In genomic region chr15:78239453-78239852, GRCm38 (mm10) we compare ENCODE assay signal across 9 mouse cellular contexts. TPM values are rescaled to one million over a fixed set of nuclear protein-coding genes. Genes with fewer than 3 reads are reported as not detected.
DNase-seq lines count a peak whose midpoint lies in the region; ATAC-seq and TF ChIP-seq lines count a peak whose summit lies in the region.
"Had no signal": no experiment of that assay in that cellular context is flagged by ENCODE, and none has a peak within 500 bp of the region (broad histone marks: within the 10 kb centered on the region; RNA-seq: fewer than 3 reads in every experiment).

No protein-coding gene starts in this region.

- H3K36me3 ChIP-seq in liver, adult 2 months (ENCODE audit: control insufficient read depth, insufficient read depth, low read length), result no peaks in the 10 kb centered on the region
- H3K36me3 ChIP-seq in liver, embryonic 11.5 days (ENCODE audit: control insufficient read depth, insufficient read depth, low read length), result no peaks in the 10 kb centered on the region
- H3K36me3 ChIP-seq in limb, embryonic 11.5 days (ENCODE audit: control insufficient read depth, insufficient read depth, low read length), result no peaks in the 10 kb centered on the region
- H3K36me3 ChIP-seq: heart, embryonic 15.5 days had no signal

- H3K9me3 ChIP-seq in liver, embryonic 11.5 days (ENCODE audit: control insufficient read depth, low read length), result no peaks in the 10 kb centered on the region
- H3K9me3 ChIP-seq in limb, embryonic 11.5 days (ENCODE audit: control insufficient read depth, low read length), result no peaks in the 10 kb centered on the region
- H3K9me3 ChIP-seq: heart, embryonic 15.5 days had no signal

- no peak overlapping the region for H3K9ac ChIP-seq in liver, adult 2 months (ENCODE audit: low read depth, low read length)
- no peak overlapping the region for H3K9ac ChIP-seq in liver, embryonic 11.5 days (ENCODE audit: low read depth, low read length)
- no peak overlapping the region for H3K9ac ChIP-seq in limb, embryonic 11.5 days (ENCODE audit: low read length)
- H3K9ac ChIP-seq: heart, embryonic 15.5 days had no signal

- no peak overlapping the region for H3K4me3 ChIP-seq in liver, adult 2 months (ENCODE audit: insufficient read depth, low read depth, low read length)
- no peak overlapping the region for H3K4me3 ChIP-seq in liver, embryonic 11.5 days (ENCODE audit: low read depth, low read length)
- no peak overlapping the region for H3K4me3 ChIP-seq in limb, embryonic 11.5 days (ENCODE audit: low read depth, low read length)
- H3K4me3 ChIP-seq: heart, embryonic 15.5 days had no signal

- H3K27ac ChIP-seq in liver, adult 2 months (replicated peaks; ENCODE audit: insufficient read depth, low read depth, low read length), result no peak overlapping the region
- H3K27ac ChIP-seq in liver, embryonic 11.5 days (ENCODE audit: low read depth, low read length), result no peak overlapping the region
- no peak overlapping the region for H3K27ac ChIP-seq in limb, embryonic 11.5 days (replicated peaks; ENCODE audit: low read depth, low read length)
- H3K27ac ChIP-seq: heart, embryonic 15.5 days had no signal

- no peaks in the 10 kb centered on the region for H3K79me2 ChIP-seq in liver, adult 2 months (ENCODE audit: control insufficient read depth, insufficient read depth, low read length)

- H3K4me2 ChIP-seq in liver, embryonic 11.5 days, result no peak overlapping the region
- no peak overlapping the region for H3K4me2 ChIP-seq in limb, embryonic 11.5 days (ENCODE audit: low read depth, severe bottlenecking)
- H3K4me2 ChIP-seq: heart, embryonic 15.5 days had no signal

- TF ChIP-seq POLR2A in liver, adult 2 months (IDR thresholded peaks at IDR 0.05; ENCODE audit: extremely low read depth, insufficient read depth, low read length), result no peak

- TF ChIP-seq CTCF in liver, adult 2 months (IDR thresholded peaks at IDR 0.05; ENCODE audit: low read depth, low read length), result peak; percentile 85

- H3K27me3 ChIP-seq in liver, adult 2 months (ENCODE audit: control insufficient read depth, insufficient read depth, low read length), result no peaks in the 10 kb centered on the region
- no peaks in the 10 kb centered on the region; the same call in 1 of the 2 replicates for H3K27me3 ChIP-seq in liver, embryonic 11.5 days (replicated peaks; ENCODE audit: control insufficient read depth, insufficient read depth, low read length)
- H3K27me3 ChIP-seq in limb, embryonic 11.5 days (ENCODE audit: control insufficient read depth, insufficient read depth, low read length), result no peaks in the 10 kb centered on the region

- ATAC-seq in liver, embryonic 11.5 days (replicated peaks; ENCODE audit: low FRiP score), result no peak
- ATAC-seq in granulocyte monocyte progenitor cell, adult 5-6 weeks (replicated peaks; ENCODE audit: poor library complexity, severe bottlenecking), result peak; percentile 65
- no peak for ATAC-seq in limb, embryonic 11.5 days (ENCODE audit: insufficient number of reproducible peaks, low FRiP score, low TSS enrichment, low read depth)
- no peak for ATAC-seq in erythroid progenitor cell, adult 5-6 weeks (replicated peaks; ENCODE audit: low FRiP score, poor library complexity, severe bottlenecking)

- DNase-seq in liver, adult 2 months (ENCODE audit: extremely low read depth, low read depth, low spot score), result peak; percentile 62
- no peak for DNase-seq in liver, embryonic 11.5 days (ENCODE audit: low spot score)
- peak; percentile 60 for DNase-seq in Muller cell, postnatal 12 days (ENCODE audit: inconsistent ontology term)
- DNase-seq in cerebellum, adult 11 months, result peak; percentile 46
- DNase-seq in limb, embryonic 11.5 days (ENCODE audit: low spot score), result peak; percentile 69
- peak; percentile 82 for DNase-seq in retina, postnatal 7 days (ENCODE audit: low read depth, low spot score)

- WGBS in liver, adult 2 months, result 18% methylated on average over 10 of the region's 10 CpGs
- WGBS in liver, embryonic 11.5 days, result 24% methylated on average over 10 of the region's 10 CpGs
- 33% methylated on average over 10 of the region's 10 CpGs for WGBS in limb, embryonic 11.5 days

- no peaks in the 10 kb centered on the region for H3K4me1 ChIP-seq in liver, adult 2 months (ENCODE audit: control insufficient read depth, insufficient read depth, low read length)
- H3K4me1 ChIP-seq in liver, embryonic 11.5 days (replicated peaks; ENCODE audit: control insufficient read depth, insufficient read depth, low read length), result no peaks in the 10 kb centered on the region; the same call in 1 of the 2 replicates
- no peaks in the 10 kb centered on the region for H3K4me1 ChIP-seq in limb, embryonic 11.5 days (ENCODE audit: control insufficient read depth, insufficient read depth, low read length)

RNA-seq across cellular contexts. Expression of gene Ncf4, which starts 5.1 kb away (rescaled TPM):
- 2.1 and 3.2 TPM in 2 replicates for total RNA-seq in liver, adult 2 months (2014; rRNA removed)
- 1.8 and 2.5 TPM in 2 replicates for polyA plus RNA-seq in liver, adult 2 months (2012; rRNA removed)
- 18.8 and 19.8 TPM in 2 replicates for polyA plus RNA-seq in liver, embryonic 11.5 days (2014; fragmentation: Nextera tagmentation; extraction: Ambion mirVana)
- total RNA-seq in granulocyte monocyte progenitor cell, adult 5-6 weeks (2014; fragmentation: Nextera tagmentation), result 122 and 173 TPM in 2 replicates
- total RNA-seq in granulocyte monocyte progenitor cell, adult 5-6 weeks (2017), result 73.5 and 77.6 TPM in 2 replicates
- 4.8 and 6.3 TPM in 2 replicates for polyA plus RNA-seq in limb, embryonic 11.5 days (2014; fragmentation: Nextera tagmentation; extraction: Ambion mirVana)
- 37.7 and 61.6 TPM in 2 replicates for total RNA-seq in erythroid progenitor cell, adult 5-6 weeks (2015; ENCODE audit: low replicate concordance)
- 27.7 and 54.2 TPM in 2 replicates for total RNA-seq in erythroid progenitor cell, adult 5-6 weeks (2017; ENCODE audit: low replicate concordance)

RNA-seq across cellular contexts. Expression of gene Pvalb, which starts 33.3 kb away (rescaled TPM):
- total RNA-seq in liver, adult 2 months (2014; rRNA removed), result 1.5 TPM in 1 of 2 replicates, not detected in the other
- not detected in 2 replicates for polyA plus RNA-seq in liver, adult 2 months (2012; rRNA removed)
- not detected in 2 replicates for polyA plus RNA-seq in liver, embryonic 11.5 days (2014; fragmentation: Nextera tagmentation; extraction: Ambion mirVana)
- total RNA-seq in granulocyte monocyte progenitor cell, adult 5-6 weeks (2014; fragmentation: Nextera tagmentation), result not detected in 2 replicates
- not detected in 2 replicates for total RNA-seq in granulocyte monocyte progenitor cell, adult 5-6 weeks (2017)
- polyA plus RNA-seq in limb, embryonic 11.5 days (2014; fragmentation: Nextera tagmentation; extraction: Ambion mirVana), result 4.6 and 5.1 TPM in 2 replicates
- not detected in 2 replicates for total RNA-seq in erythroid progenitor cell, adult 5-6 weeks (2015; ENCODE audit: low replicate concordance)
- total RNA-seq in erythroid progenitor cell, adult 5-6 weeks (2017; ENCODE audit: low replicate concordance), result not detected in 2 replicates
